ENCODE assay signal across 21 mouse cellular contexts in the genomic region with DNA sequence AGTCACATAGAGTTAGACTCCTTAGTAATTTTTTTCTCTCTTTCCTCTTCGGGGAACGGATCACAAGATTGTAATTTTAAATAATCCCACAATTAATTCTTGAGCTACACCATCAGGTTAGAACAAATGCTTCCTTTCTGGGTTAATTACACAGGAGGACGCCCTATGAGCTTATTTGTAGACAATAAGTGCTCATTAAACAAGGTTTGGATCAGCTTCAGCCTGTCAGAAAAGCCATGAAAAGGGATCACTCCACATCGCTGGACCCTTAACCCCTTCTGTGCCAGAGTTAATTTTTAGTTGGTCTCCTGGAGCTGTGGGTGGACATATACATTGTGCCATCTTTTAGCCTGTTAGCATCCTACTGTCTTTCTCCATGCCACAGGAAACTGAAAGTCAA.
DNase-seq lines count a peak whose midpoint lies in the region; ATAC-seq lines count a peak whose summit lies in the region.
"Had no signal": no experiment of that assay in that cellular context is flagged by ENCODE, and none has a peak within 500 bp of the region (broad histone marks: within the 10 kb centered on the region; RNA-seq: fewer than 3 reads in every experiment).

No protein-coding gene starts in this region.

- H3K4me1 ChIP-seq in forebrain, embryonic 13.5 days, result peaks cover 64% of the 10 kb centered on the region
- peaks cover 45% of the 10 kb centered on the region for H3K4me1 ChIP-seq in limb, embryonic 15.5 days
- H3K4me1 ChIP-seq in midbrain, embryonic 16.5 days (ENCODE audit: control insufficient read depth, insufficient read depth, low read length), result peaks cover 8% of the 10 kb centered on the region

- H3K9me3 ChIP-seq in forebrain, embryonic 13.5 days (replicated peaks), result no peaks in the 10 kb centered on the region
- H3K9me3 ChIP-seq in limb, embryonic 15.5 days, result no peaks in the 10 kb centered on the region
- no peaks in the 10 kb centered on the region for H3K9me3 ChIP-seq in midbrain, embryonic 16.5 days (replicated peaks; ENCODE audit: control insufficient read depth, low read length, poor library complexity, severe bottlenecking)
- H3K9me3 ChIP-seq: embryonic facial prominence, embryonic 15.5 days; heart, embryonic 15.5 days; hindbrain, embryonic 10.5 days; intestine, embryonic 15.5 days had no signal

- no peaks in the 10 kb centered on the region for H3K36me3 ChIP-seq in forebrain, embryonic 13.5 days (ENCODE audit: poor library complexity, severe bottlenecking)
- H3K36me3 ChIP-seq in limb, embryonic 15.5 days, result no peaks in the 10 kb centered on the region
- no peaks in the 10 kb centered on the region for H3K36me3 ChIP-seq in midbrain, embryonic 16.5 days (ENCODE audit: control insufficient read depth, insufficient read depth, low read length)
- H3K36me3 ChIP-seq: embryonic facial prominence, embryonic 15.5 days; heart, embryonic 15.5 days; hindbrain, embryonic 10.5 days; intestine, embryonic 15.5 days had no signal

- peak overlapping the region; percentile 62; the same call in 1 of the 2 replicates for H3K27ac ChIP-seq in forebrain, embryonic 13.5 days
- H3K27ac ChIP-seq in limb, embryonic 15.5 days, result peak overlapping the region; percentile 9; the same call in 1 of the 2 replicates
- H3K27ac ChIP-seq in midbrain, embryonic 16.5 days (ENCODE audit: low read length), result no peak overlapping the region
- H3K27ac ChIP-seq: gastrocnemius, adult 2 months; hindbrain, embryonic 14.5 days; intestine, embryonic 15.5 days had no signal

- H3K4me2 ChIP-seq in forebrain, embryonic 13.5 days, result no peak overlapping the region
- no peak overlapping the region for H3K4me2 ChIP-seq in limb, embryonic 15.5 days
- no peak overlapping the region for H3K4me2 ChIP-seq in midbrain, embryonic 16.5 days (ENCODE audit: low read length)
- H3K4me2 ChIP-seq: embryonic facial prominence, embryonic 15.5 days; hindbrain, embryonic 14.5 days; intestine, embryonic 15.5 days had no signal

- DNase-seq in heart, adult 11 months, result peak; percentile 83
- DNase-seq in heart, postnatal 10 days, result no peak
- DNase-seq in kidney, postnatal 14 days, result no peak
- DNase-seq: adrenal gland, adult 8-10 months; adrenal gland, postnatal 36 days; cerebellum, adult 11 months; cerebellum, adult 8-10 months; cerebellum, postnatal 14 days; embryo, embryonic 11 days; gastrocnemius, adult 2 months; gastrocnemius, postnatal 36 days; heart, adult 18-20 months had no signal

- H3K9ac ChIP-seq in forebrain, embryonic 13.5 days, result no peak overlapping the region
- H3K9ac ChIP-seq in limb, embryonic 15.5 days, result no peak overlapping the region
- no peak overlapping the region for H3K9ac ChIP-seq in midbrain, embryonic 16.5 days (ENCODE audit: low read depth, low read length)
- H3K9ac ChIP-seq: embryonic facial prominence, embryonic 15.5 days; heart, embryonic 15.5 days; hindbrain, embryonic 14.5 days; intestine, embryonic 15.5 days had no signal

- no peak overlapping the region for H3K4me3 ChIP-seq in forebrain, embryonic 13.5 days
- no peak overlapping the region for H3K4me3 ChIP-seq in limb, embryonic 15.5 days
- H3K4me3 ChIP-seq in midbrain, embryonic 16.5 days (ENCODE audit: low read depth, low read length), result no peak overlapping the region
- H3K4me3 ChIP-seq: embryonic facial prominence, embryonic 15.5 days; erythroblast, embryonic 14.5 days; gastrocnemius, adult 2 months; heart, embryonic 15.5 days; hindbrain, embryonic 10.5 days; intestine, embryonic 15.5 days had no signal

- no peaks in the 10 kb centered on the region for H3K27me3 ChIP-seq in forebrain, embryonic 13.5 days
- no peaks in the 10 kb centered on the region for H3K27me3 ChIP-seq in limb, embryonic 15.5 days
- no peaks in the 10 kb centered on the region for H3K27me3 ChIP-seq in midbrain, embryonic 16.5 days (ENCODE audit: control insufficient read depth, insufficient read depth, low read depth, low read length)
- H3K27me3 ChIP-seq: embryonic facial prominence, embryonic 15.5 days; heart, embryonic 15.5 days; intestine, embryonic 15.5 days had no signal

- ATAC-seq in forebrain, embryonic 13.5 days, result peak; percentile 46; the same call in 1 of the 2 replicates
- ATAC-seq in limb, embryonic 15.5 days (ENCODE audit: insufficient number of reproducible peaks, low FRiP score, low TSS enrichment, low read depth), result no peak
- ATAC-seq in midbrain, embryonic 16.5 days, result no peak
- ATAC-seq: intestine, embryonic 15.5 days had no signal

- WGBS in forebrain, embryonic 13.5 days, result 3% methylated on average over 4 of the region's 4 CpGs
- WGBS in limb, embryonic 15.5 days, result 28% methylated on average over 4 of the region's 4 CpGs
- 23% methylated on average over 4 of the region's 4 CpGs for WGBS in midbrain, embryonic 16.5 days

- intact Hi-C loops in heart, postnatal 10 days (cut with DNase I), result no loop called here
